Mouse (Mus musculus) midbrain, embryonic 13.5 days (tissue): ENCODE results near the gene Uba6. TPM values are rescaled to one million over a fixed set of nuclear protein-coding genes. Genes with fewer than 3 reads are reported as not detected.

Experiments used
- ATAC-seq: fragments of 200-750 bp; cut with Nextera tagmentation; 2 replicates; pipeline ENCODE4 v1.8.0; 2017; ENCODE audit warnings: mild to moderate bottlenecking, moderate TSS enrichment, moderate library complexity
- H3K27ac ChIP-seq: fragments of 300-500 bp; sonication (generic); 2 replicates; pipeline ENCODE4 v1.5.1; 2015; ENCODE audit warnings: inconsistent platforms, mild to moderate bottlenecking, moderate library complexity
- H3K27me3 ChIP-seq: fragments of 300-500 bp; sonication (generic); 2 replicates; pipeline ENCODE4 v1.6.1; 2015; ENCODE audit warnings: mild to moderate bottlenecking, inconsistent platforms
- H3K36me3 ChIP-seq: fragments of 300-500 bp; sonication (generic); 2 replicates; pipeline ENCODE4 v1.6.1; 2015; ENCODE audit warnings: mild to moderate bottlenecking, inconsistent platforms
- H3K4me1 ChIP-seq: fragments of 300-500 bp; sonication (generic); replicated peaks from 2 replicates; pipeline ENCODE4 v1.6.1; 2015; ENCODE audit warnings: inconsistent platforms
- H3K4me2 ChIP-seq: fragments of 300-500 bp; sonication (generic); replicated peaks from 2 replicates; pipeline ENCODE4 v1.6.1; 2015; ENCODE audit warnings: moderate library complexity, mild to moderate bottlenecking, inconsistent platforms
- H3K4me3 ChIP-seq: fragments of 300-500 bp; sonication (generic); replicated peaks from 2 replicates; pipeline ENCODE4 v1.5.1; 2015; ENCODE audit warnings: mild to moderate bottlenecking, inconsistent platforms
- H3K9ac ChIP-seq: fragments of 300-500 bp; sonication (generic); replicated peaks from 2 replicates; pipeline ENCODE4 v1.6.1; 2015; ENCODE audit warnings: mild to moderate bottlenecking, inconsistent platforms
- H3K9me3 ChIP-seq: fragments of 300-500 bp; sonication (generic); 2 replicates; pipeline ENCODE4 v1.6.1; 2016; ENCODE audit warnings: mild to moderate bottlenecking, inconsistent platforms
- WGBS: fragments of 180-500 bp; shearing (Covaris S2); methylation state at CpG from one replicate; pipeline ENCODE4 v1.1.7; 2015; 5-methylcytosine and 5-hydroxymethylcytosine counted together
- polyA plus RNA-seq: library from polyadenylated mRNA; unstranded; fragments of >200 nt; fragmentation: Nextera tagmentation; extraction: Ambion mirVana; gene quantifications from 2 replicates; pipeline ENCODE4 v1.2.1, GENCODE M21; 2015

Uba6 gene
- polyA plus RNA-seq: 13.4 and 14.3 TPM in 2 replicates

GRCm38 (mm10) chr5:86172449-86173161 lies at the start of gene Uba6:
TSS of gene Uba6 (minus strand) at chr5:86172803.
- Histone ChIP-seq H3K9ac (peak within 1 kb of the TSS; percentile 88), H3K36me3 (0 out of 2 replicates have a peak, but pooled peaks cover 6% of the 10 kb centered on the region), H3K4me1 (peaks cover 13% of the 10 kb centered on the region), H3K27ac (peak within 1 kb of the TSS; percentile 98), H3K27me3 (no peaks in the 10 kb centered on the region), H3K9me3 (no peaks in the 10 kb centered on the region), H3K4me2 (peak within 1 kb of the TSS; percentile 83), H3K4me3 (peak within 1 kb of the TSS; percentile 85)
- 0% methylated on average over 54 of the region's 67 CpGs for WGBS
- peak; percentile 99 for ATAC-seq

GRCm38 (mm10) chr5:86197801-86198200 lies 25.2 kb upstream of the Uba6 start, which contains the start of gene Gnrhr:
TSS of gene Gnrhr (minus strand) at chr5:86197901.
- no peak for ATAC-seq
- no peaks in the 10 kb centered on the region for H3K36me3 ChIP-seq
- no peaks in the 10 kb centered on the region for H3K4me1 ChIP-seq
- no peak within 1 kb of the TSS for H3K4me2 ChIP-seq
- no peak within 1 kb of the TSS for H3K27ac ChIP-seq
- no peak within 1 kb of the TSS for H3K9ac ChIP-seq
- H3K4me3 ChIP-seq: no peak within 1 kb of the TSS
- no peaks in the 10 kb centered on the region for H3K9me3 ChIP-seq
- 93% methylated on average over 10 of the region's 10 CpGs for WGBS
- no peaks in the 10 kb centered on the region for H3K27me3 ChIP-seq

DNA sequence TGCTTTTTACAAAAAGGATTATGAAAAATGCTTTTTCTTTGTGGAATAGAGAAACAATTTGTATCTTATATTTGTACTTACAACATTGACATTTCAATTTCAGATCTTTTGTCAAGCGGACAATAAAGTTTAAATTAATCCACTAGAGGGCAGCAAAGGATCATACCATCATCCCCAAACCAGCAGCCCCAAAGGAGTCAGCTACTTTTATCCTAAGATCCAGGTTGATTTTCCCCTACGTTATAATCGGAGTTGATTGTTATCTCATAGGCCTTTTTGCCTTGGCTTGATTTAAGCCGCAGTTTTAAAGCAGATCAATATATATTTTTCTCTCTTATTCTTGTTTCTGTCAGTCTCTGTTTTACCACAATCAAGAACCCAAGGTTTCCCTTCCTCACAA lies 18.8 kb upstream of the Uba6 start:
- Histone ChIP-seq H3K9me3 (no peaks in the 10 kb centered on the region), H3K27me3 (no peaks in the 10 kb centered on the region), H3K27ac (no peak overlapping the region), H3K4me2 (no peak overlapping the region), H3K36me3 (no peaks in the 10 kb centered on the region), H3K9ac (no peak overlapping the region), H3K4me3 (no peak overlapping the region), H3K4me1 (no peaks in the 10 kb centered on the region)
- WGBS: 16% methylated on average over 4 of the region's 4 CpGs
- 0 out of 2 replicates have a peak, but pooled peaks have one; percentile 50 for ATAC-seq

DNA sequence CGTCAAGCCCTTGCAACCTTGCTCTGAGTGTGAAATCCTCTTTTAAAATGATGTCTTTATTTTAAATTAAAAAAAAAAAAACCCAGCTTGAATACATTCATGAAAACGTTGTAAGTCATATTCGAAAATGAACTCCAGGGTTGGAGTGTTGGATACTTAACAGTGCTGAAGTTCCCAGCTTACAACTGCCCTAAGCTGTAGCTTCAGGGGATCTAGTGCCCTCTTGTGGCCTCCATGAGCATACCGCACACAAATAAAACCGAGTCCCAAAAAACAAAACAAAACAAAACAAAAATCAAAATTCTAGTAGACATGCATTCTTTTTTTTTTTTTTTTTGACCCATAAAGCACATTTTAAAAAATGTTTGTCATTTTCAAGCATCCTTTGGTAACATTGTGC lies 18.2 kb upstream of the Uba6 start:
- 26% methylated on average over 5 of the region's 5 CpGs for WGBS
- Histone ChIP-seq H3K27ac (no peak overlapping the region), H3K4me2 (no peak overlapping the region), H3K4me3 (no peak overlapping the region), H3K4me1 (no peaks in the 10 kb centered on the region), H3K9ac (no peak overlapping the region), H3K9me3 (no peaks in the 10 kb centered on the region), H3K27me3 (no peaks in the 10 kb centered on the region), H3K36me3 (no peaks in the 10 kb centered on the region)
- no peak for ATAC-seq

GRCm38 (mm10) chr5:86190290-86190689 lies 17.7 kb upstream of the Uba6 start:
- 37% methylated on average over 15 of the region's 15 CpGs for WGBS
- Histone ChIP-seq H3K9ac (no peak overlapping the region), H3K27ac (no peak overlapping the region), H3K9me3 (no peaks in the 10 kb centered on the region), H3K27me3 (no peaks in the 10 kb centered on the region), H3K4me1 (no peaks in the 10 kb centered on the region), H3K4me3 (no peak overlapping the region), H3K36me3 (no peaks in the 10 kb centered on the region), H3K4me2 (no peak overlapping the region)
- ATAC-seq: no peak

GRCm38 (mm10) chr5:86187441-86187840 lies 14.8 kb upstream of the Uba6 start:
- Histone ChIP-seq H3K27me3 (no peaks in the 10 kb centered on the region), H3K9me3 (no peaks in the 10 kb centered on the region), H3K4me1 (no peaks in the 10 kb centered on the region), H3K36me3 (no peaks in the 10 kb centered on the region), H3K4me2 (no peak overlapping the region), H3K4me3 (no peak overlapping the region), H3K27ac (no peak overlapping the region), H3K9ac (no peak overlapping the region)
- peak; percentile 28; the same call in 1 of the 2 replicates for ATAC-seq
- WGBS: 85% methylated on average over 6 of the region's 6 CpGs

DNA sequence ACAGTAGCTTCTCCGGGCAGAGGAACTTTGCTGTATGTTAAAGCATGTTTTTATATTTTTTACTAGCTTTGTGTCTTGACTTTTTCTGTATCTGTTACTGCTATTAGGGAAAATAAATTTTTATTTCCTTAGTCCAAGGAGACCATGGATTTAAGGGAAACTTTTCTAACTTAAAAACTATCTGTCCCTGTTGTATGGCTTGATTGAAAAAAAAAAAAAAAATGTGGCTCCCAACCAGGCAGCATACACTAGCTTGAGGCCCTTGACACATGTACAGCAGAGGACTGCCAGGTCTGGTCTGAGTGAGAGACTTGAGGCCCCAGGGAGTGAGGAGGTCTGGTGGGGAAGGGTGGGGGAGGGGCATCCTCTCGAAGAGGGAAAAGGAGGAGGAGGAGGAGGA lies 1.2 kb upstream of the Uba6 start:
- no peak for ATAC-seq
- Histone ChIP-seq H3K36me3 (0 out of 2 replicates have a peak, but pooled peaks cover 6% of the 10 kb centered on the region), H3K9me3 (no peaks in the 10 kb centered on the region), H3K9ac (no peak overlapping the region), H3K4me2 (no peak overlapping the region), H3K4me1 (peaks cover 13% of the 10 kb centered on the region), H3K27ac (peak overlapping the region; percentile 98; the same call in 1 of the 2 replicates), H3K27me3 (no peaks in the 10 kb centered on the region), H3K4me3 (no peak overlapping the region)
- WGBS: 51% methylated on average over 2 of the region's 2 CpGs

DNA sequence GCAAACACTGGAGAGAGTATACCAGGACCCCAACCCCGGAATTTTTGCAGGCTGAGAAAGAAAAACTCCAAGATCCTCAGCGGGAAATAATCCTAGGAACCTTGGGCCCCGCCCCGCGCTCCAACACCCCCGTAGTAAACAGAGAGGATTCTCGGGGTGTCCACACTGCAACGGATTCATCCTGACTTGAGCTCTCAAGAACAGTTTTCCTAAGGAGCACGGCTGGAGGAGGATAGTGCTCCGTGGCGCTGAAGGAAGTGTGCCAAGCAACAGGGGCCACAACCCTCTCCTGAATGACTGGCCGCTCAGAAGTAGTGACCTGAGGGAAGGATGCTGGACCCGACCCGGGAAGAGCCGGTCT lies 535 bp downstream of the Uba6 start:
- peak overlapping the region; percentile 88 for H3K9ac ChIP-seq
- no peaks in the 10 kb centered on the region for H3K27me3 ChIP-seq
- H3K4me3 ChIP-seq: peak overlapping the region; percentile 85
- under 1% methylated on average over 15 of the region's 15 CpGs for WGBS
- H3K36me3 ChIP-seq: 0 out of 2 replicates have a peak, but pooled peaks cover 6% of the 10 kb centered on the region
- peak overlapping the region; percentile 83 for H3K4me2 ChIP-seq
- no peak for ATAC-seq
- H3K4me1 ChIP-seq: peaks cover 13% of the 10 kb centered on the region
- H3K9me3 ChIP-seq: no peaks in the 10 kb centered on the region
- H3K27ac ChIP-seq: peak overlapping the region; percentile 98

GRCm38 (mm10) chr5:86129828-86130227 lies 42.8 kb downstream of the Uba6 start:
- ATAC-seq: no peak
- peaks cover 33% of the 10 kb centered on the region for H3K36me3 ChIP-seq

GRCm38 (mm10) chr5:86128749-86129148 lies 43.9 kb downstream of the Uba6 start:
- Histone ChIP-seq H3K9ac (no peak overlapping the region), H3K4me1 (no peaks in the 10 kb centered on the region), H3K4me2 (no peak overlapping the region), H3K36me3 (peaks cover 29% of the 10 kb centered on the region), H3K9me3 (no peaks in the 10 kb centered on the region), H3K27ac (no peak overlapping the region), H3K4me3 (no peak overlapping the region), H3K27me3 (no peaks in the 10 kb centered on the region)
- ATAC-seq: no peak
- WGBS: 96% methylated on average over 1 of the region's 1 CpGs

More at GRCm38 (mm10) chr5:86129828-86130227, 42.8 kb downstream of the Uba6 start:
- Histone ChIP-seq H3K4me1 (no peaks in the 10 kb centered on the region), H3K9me3 (no peaks in the 10 kb centered on the region), H3K4me2 (no peak overlapping the region), H3K27me3 (no peaks in the 10 kb centered on the region), H3K9ac (no peak overlapping the region), H3K4me3 (no peak overlapping the region), H3K27ac (no peak overlapping the region)

DNA sequence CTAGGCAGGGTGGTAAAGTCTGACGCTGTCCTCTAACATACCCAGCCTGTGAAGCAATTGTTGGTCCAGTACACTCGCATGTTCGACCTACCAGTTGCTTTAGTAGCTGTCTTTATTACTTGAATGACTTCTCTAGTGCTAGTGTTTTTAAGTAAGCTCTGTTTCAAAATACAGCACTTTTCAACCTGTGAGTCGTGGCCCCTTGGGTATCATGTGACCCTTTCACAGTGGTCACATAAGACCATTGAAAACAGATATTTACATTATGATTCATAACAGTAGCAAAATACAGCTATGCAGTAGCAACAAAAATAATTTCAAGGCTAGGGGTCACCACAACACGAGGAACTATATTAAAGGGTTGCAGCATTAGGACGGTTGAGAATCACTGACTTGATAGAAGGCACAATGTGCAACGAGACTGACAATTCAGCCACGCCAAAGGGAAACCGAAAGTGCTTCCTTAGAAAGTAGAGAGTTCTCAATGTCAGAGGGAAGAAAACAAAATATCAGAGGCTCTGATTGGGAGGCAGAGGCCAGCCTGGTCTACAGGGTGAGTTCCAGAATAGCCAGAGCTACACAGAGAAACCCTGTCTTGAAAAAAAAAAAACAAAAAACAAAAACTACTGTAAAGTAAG lies 54.0 kb downstream of the Uba6 start:
- Histone ChIP-seq H3K27me3 (no peaks in the 10 kb centered on the region), H3K4me3 (no peak overlapping the region), H3K9ac (no peak overlapping the region), H3K9me3 (no peaks in the 10 kb centered on the region), H3K4me2 (no peak overlapping the region), H3K36me3 (peaks cover 25% of the 10 kb centered on the region), H3K27ac (no peak overlapping the region), H3K4me1 (no peaks in the 10 kb centered on the region)
- WGBS: 90% methylated on average over 9 of the region's 9 CpGs
- no peak for ATAC-seq

DNA sequence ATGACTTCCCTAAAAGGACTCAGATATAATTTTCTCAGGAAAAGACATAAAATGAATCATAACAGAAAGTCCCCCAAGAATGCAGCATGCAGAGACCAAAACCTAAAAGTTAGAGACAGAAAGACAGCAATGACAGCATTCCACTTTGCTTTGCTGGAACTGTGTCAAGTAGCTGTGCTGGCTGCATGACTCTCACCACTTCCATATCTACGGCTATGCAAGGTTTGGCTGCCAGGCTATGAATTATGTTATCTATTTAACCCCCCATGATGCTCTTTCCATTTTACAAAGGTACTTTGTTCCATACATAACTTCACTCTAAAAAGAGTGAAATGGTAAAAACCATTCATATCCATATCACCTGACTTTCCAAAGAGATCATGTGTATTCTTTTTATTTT lies 58.6 kb downstream of the Uba6 start:
- Histone ChIP-seq H3K9me3 (no peaks in the 10 kb centered on the region), H3K27ac (no peak overlapping the region), H3K4me2 (no peak overlapping the region), H3K9ac (no peak overlapping the region), H3K4me3 (no peak overlapping the region), H3K36me3 (peaks cover 22% of the 10 kb centered on the region), H3K27me3 (no peaks in the 10 kb centered on the region), H3K4me1 (no peaks in the 10 kb centered on the region)
- no peak for ATAC-seq
- WGBS: 91% methylated on average over 1 of the region's 1 CpGs
